Mouse (Mus musculus) heart, adult 11 months (tissue): ENCODE data around the gene Cdip1.
"Not testable (repeated sequence)": the region's sequence is repeated elsewhere in the genome, so short reads cannot be mapped to it uniquely, and the experiment has no call there.

Experiments
- DNase-seq: peaks from one replicate; pipeline ENCODE4 v3.0.0; 2022

The Cdip1 gene

GRCm38 (mm10) chr16:4789810-4790559, at the start of gene Cdip1:
Gene Cdip1 (minus strand): TSS chr16:4790292.
- DNase-seq: peak; percentile 99

GRCm38 (mm10) chr16:4839552-4839951, 49.5 kb upstream of the Cdip1 start:
- DNase-seq: peak; percentile 94

GRCm38 (mm10) chr16:4837631-4838030, 47.5 kb upstream of the Cdip1 start:
- DNase-seq: no peak

GRCm38 (mm10) chr16:4835191-4835590, 45.1 kb upstream of the Cdip1 start, which contains the start of gene 4930562C15Rik:
Gene 4930562C15Rik (plus strand): TSS chr16:4835416.
- peak; percentile 76 for DNase-seq

GRCm38 (mm10) chr16:4833858-4834257, 43.8 kb upstream of the Cdip1 start:
- peak; percentile 75 for DNase-seq

- peak; percentile 58 for DNase-seq
Measured at GRCm38 (mm10) chr16:4831650-4832419, 41.7 kb upstream of the Cdip1 start.

- peak; percentile 13 for DNase-seq
Measured at GRCm38 (mm10) chr16:4829271-4829900, 39.3 kb upstream of the Cdip1 start.

GRCm38 (mm10) chr16:4827639-4828038, 37.5 kb upstream of the Cdip1 start:
- DNase-seq: peak; percentile 4

- not testable (repeated sequence) for DNase-seq
Measured at GRCm38 (mm10) chr16:4824466-4824865, 34.4 kb upstream of the Cdip1 start.

GRCm38 (mm10) chr16:4818349-4818748, 28.3 kb upstream of the Cdip1 start:
- peak; percentile 55 for DNase-seq

GRCm38 (mm10) chr16:4796631-4797030, 6.5 kb upstream of the Cdip1 start:
- DNase-seq: peak; percentile 79

- no peak for DNase-seq
Measured at GRCm38 (mm10) chr16:4791332-4791731, 1.2 kb upstream of the Cdip1 start.

- no peak for DNase-seq
Measured at GRCm38 (mm10) chr16:4789311-4789768, 752 bp downstream of the Cdip1 start.

GRCm38 (mm10) chr16:4788176-4788575, 1.9 kb downstream of the Cdip1 start:
- DNase-seq: no peak

- DNase-seq: peak; percentile 79
Measured at GRCm38 (mm10) chr16:4785706-4786105, 4.4 kb downstream of the Cdip1 start.

GRCm38 (mm10) chr16:4782515-4782914, 7.6 kb downstream of the Cdip1 start:
- DNase-seq: no peak

GRCm38 (mm10) chr16:4781524-4782196, 8.4 kb downstream of the Cdip1 start:
- peak; percentile 96 for DNase-seq

GRCm38 (mm10) chr16:4778940-4779339, 11.2 kb downstream of the Cdip1 start:
- DNase-seq: no peak

GRCm38 (mm10) chr16:4777905-4778609, 12.0 kb downstream of the Cdip1 start:
- no peak for DNase-seq

- DNase-seq: peak; percentile 92
Measured at GRCm38 (mm10) chr16:4777171-4777904, 12.8 kb downstream of the Cdip1 start.

- peak; percentile 94 for DNase-seq
Measured at GRCm38 (mm10) chr16:4773289-4773970, 16.7 kb downstream of the Cdip1 start.
